Mouse (Mus musculus) CH12.LX (cell line): ENCODE results near the gene Tagln2. TPM values are rescaled to one million over a fixed set of nuclear protein-coding genes. Genes with fewer than 3 reads are reported as not detected.

ENCODE experiments used
- DNase-seq: peaks from one replicate; pipeline ENCODE4 v3.0.0-alpha.2; 2013; ENCODE audit errors: extremely low read depth
- H3K27ac ChIP-seq: 2 replicates; pipeline ENCODE4 v1.5.1; 2012; ENCODE audit warnings: low read depth, mild to moderate bottlenecking, control low read depth, moderate library complexity; ENCODE audit not compliant: insufficient read depth
- H3K27me3 ChIP-seq: replicated peaks from 2 replicates; pipeline ENCODE3; 2012; ENCODE audit warnings: inconsistent platforms
- H3K36me3 ChIP-seq, 2 experiments: replicated peaks in 1 of 2; 2 replicates each; pipeline versions ENCODE3 to v1.6.1; 2012; ENCODE audit warnings: inconsistent platforms in 1 of 2, low read length in 1 of 2, mild to moderate bottlenecking in 1 of 2, mixed read lengths in 1 of 2, moderate library complexity in 1 of 2; ENCODE audit not compliant: control insufficient read depth in 1 of 2, insufficient read depth in 1 of 2
- H3K4me1 ChIP-seq, 2 experiments: 2 replicates each; pipeline ENCODE4 v1.6.1; 2012; ENCODE audit warnings: inconsistent platforms in 1 of 2, moderate library complexity in 1 of 2; ENCODE audit not compliant: insufficient read depth in 2 of 2, control insufficient read depth in 1 of 2
- H3K4me2 ChIP-seq: 2 replicates; pipeline ENCODE4 v1.6.1; 2012; ENCODE audit warnings: low read depth, mild to moderate bottlenecking, control low read depth; ENCODE audit not compliant: poor library complexity, insufficient read depth, severe bottlenecking
- H3K4me3 ChIP-seq, 3 experiments: fragments of 150-350 bp in 1 of 3; sonication (generic) in 1 of 3; replicated peaks in 1 of 3; 2 replicates each; pipeline versions ENCODE3 to v1.5.1; 2011 to 2012; ENCODE audit warnings: low read depth in 2 of 3, low read length in 2 of 3, mild to moderate bottlenecking in 2 of 3, moderate library complexity in 2 of 3, control low read depth in 1 of 3, improper control_type of control experiment in 1 of 3, inconsistent platforms in 1 of 3, mixed read lengths in 1 of 3; ENCODE audit not compliant: poor library complexity in 1 of 3
- H3K79me2 ChIP-seq: replicated peaks from 2 replicates; pipeline ENCODE4 v1.6.1; 2012; ENCODE audit warnings: mild to moderate bottlenecking, moderate library complexity; ENCODE audit not compliant: control insufficient read depth, poor library complexity, insufficient read depth, severe bottlenecking; ENCODE audit errors: extremely low read depth
- H3K9ac ChIP-seq: 2 replicates; pipeline ENCODE4 v1.6.1; 2012; ENCODE audit warnings: low read depth, mild to moderate bottlenecking, control low read depth, moderate library complexity; ENCODE audit not compliant: insufficient read depth
- H3K9me3 ChIP-seq: replicated peaks from 2 replicates; pipeline ENCODE3; 2012; ENCODE audit warnings: low read length, inconsistent platforms, mixed read lengths
- CHD1 ChIP-seq: IDR thresholded peaks from 2 replicates; pipeline ENCODE4 v1.6.1; 2012; ENCODE audit warnings: low read depth, low read length, improper control_type of control experiment, inconsistent platforms
- CHD2 ChIP-seq: IDR thresholded peaks from 2 replicates; pipeline ENCODE4 v1.6.1; 2011; ENCODE audit warnings: low read length, improper control_type of control experiment
- EP300 ChIP-seq: IDR thresholded peaks from 2 replicates; pipeline ENCODE4 v1.6.1; 2011; ENCODE audit warnings: low read length, improper control_type of control experiment
- ETS1 ChIP-seq: conservative IDR thresholded peaks from 2 replicates; pipeline ENCODE4 v1.6.1; 2012; ENCODE audit warnings: low read depth, mild to moderate bottlenecking, inconsistent platforms, low read length, improper control_type of control experiment, moderate library complexity
- GABPA ChIP-seq: IDR thresholded peaks from 2 replicates; pipeline ENCODE4 v1.6.1; 2012; ENCODE audit warnings: low read depth, low read length, improper control_type of control experiment, inconsistent platforms; ENCODE audit not compliant: insufficient replicate concordance
- IRF4 ChIP-seq: IDR thresholded peaks from 2 replicates; pipeline ENCODE4 v1.6.1; 2014; ENCODE audit warnings: low read depth, mild to moderate bottlenecking, inconsistent platforms, low read length, improper control_type of control experiment
- MAX ChIP-seq: IDR thresholded peaks from 2 replicates; pipeline ENCODE4 v1.6.1; 2011; ENCODE audit warnings: low read length, improper control_type of control experiment
- NELFE ChIP-seq: IDR thresholded peaks from 2 replicates; pipeline ENCODE4 v1.6.1; 2011; ENCODE audit warnings: low read depth, low read length, improper control_type of control experiment
- POLR2AphosphoS2 ChIP-seq: IDR thresholded peaks from 2 replicates; pipeline ENCODE4 v1.6.1; 2011; ENCODE audit warnings: low read depth, low read length, improper control_type of control experiment
- RCOR1 ChIP-seq: conservative IDR thresholded peaks from 2 replicates; pipeline ENCODE4 v1.6.1; 2012; ENCODE audit warnings: low read depth, mild to moderate bottlenecking, inconsistent platforms, low read length, improper control_type of control experiment
- USF2 ChIP-seq: conservative IDR thresholded peaks from 2 replicates; pipeline ENCODE4 v1.6.1; 2011; ENCODE audit warnings: low read depth, low read length, improper control_type of control experiment
- ZC3H11A ChIP-seq: IDR thresholded peaks from 2 replicates; pipeline ENCODE4 v1.6.1; 2012; ENCODE audit warnings: low read depth, mild to moderate bottlenecking, inconsistent platforms, low read length, improper control_type of control experiment
- dilution Hi-C: fragments of 300-500 bp; cut with MboI; formaldehyde crosslinking; loops from 2 replicates; pipeline ENCODE4 v1.14.3; 2020; ENCODE audit warnings: low sequenced_read_pairs; ENCODE audit not compliant: extremely low pct_unique_long_range_greater_than_20kb, extremely low pct_ligation_motif_present
- in situ Hi-C: fragments of 300-500 bp; cut with MboI; formaldehyde crosslinking; loops from 3 replicates; pipeline ENCODE4 v1.14.3; 2019; ENCODE audit warnings: low sequenced_read_pairs, low pct_ligation_motif_present, low pct_unique_long_range_greater_than_20kb, mixed read lengths
- polyA plus RNA-seq: library from polyadenylated mRNA; unstranded; fragments of >175 nt; gene quantifications from 2 replicates; pipeline ENCODE4 v1.2.1, GENCODE M21; 2012; ENCODE audit warnings: low read depth; ENCODE audit not compliant: insufficient read length
- total RNA-seq, 2 experiments: library from RNA; depleted of rRNA; stranded (reverse); fragments of 300-350 nt in 1 of 2; fragments of >200 nt in 1 of 2; gene quantifications; 2 replicates each; pipeline ENCODE4 v1.2.3; 2012 to 2014

Tagln2 gene
- total and polyA plus RNA-seq, 3 experiments: 172 to 337 (median 206) TPM

DNA sequence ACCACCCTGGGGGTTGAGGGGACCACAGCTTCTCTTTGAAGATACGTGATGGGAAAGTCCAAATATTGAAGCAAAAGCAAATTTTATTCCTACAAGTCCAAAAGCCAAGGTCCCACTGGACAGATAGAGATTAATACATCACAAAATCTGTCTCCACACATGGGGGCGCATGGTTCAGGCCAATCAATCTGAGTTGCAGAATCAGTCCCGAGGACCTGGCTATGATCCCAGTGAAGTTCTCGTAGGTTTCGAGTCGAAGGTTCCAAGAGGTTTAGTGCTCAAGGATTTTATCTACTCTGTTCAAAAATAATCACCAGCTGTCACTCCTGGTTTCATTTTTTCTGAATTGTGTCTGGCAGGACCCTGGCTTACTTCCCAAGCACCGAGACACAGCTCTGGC lies 51.2 kb downstream of the Tagln2 start (continued):
- TF ChIP-seq GABPA (no peak), NELFE (no peak), IRF4 (no peak)

DNA sequence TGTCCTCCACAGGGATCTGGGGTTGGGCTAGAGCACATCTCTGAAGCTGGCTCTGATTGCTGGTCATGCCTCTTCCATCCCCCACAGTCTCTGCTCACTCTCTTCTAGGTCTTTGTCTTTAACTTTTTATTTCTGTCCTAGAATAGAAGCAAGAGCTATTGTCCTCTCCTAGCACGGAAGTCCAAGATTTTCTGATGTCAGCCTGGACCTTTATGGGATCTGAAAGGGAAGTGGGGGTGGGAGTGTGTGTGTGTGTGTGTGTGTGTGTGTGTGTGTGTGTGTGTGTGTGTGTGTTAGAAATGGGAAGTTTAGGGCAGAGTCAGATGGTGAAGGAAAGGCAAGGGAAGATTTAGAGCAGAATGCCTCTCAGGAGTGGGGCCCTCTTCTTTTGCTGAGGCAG lies 52.8 kb downstream of the Tagln2 start:
- Histone ChIP-seq H3K27ac (no peak overlapping the region), H3K9ac (no peak overlapping the region), H3K4me3 (no peak overlapping the region), H3K27me3 (peaks cover 23% of the 10 kb centered on the region), H3K4me1 (peaks cover 8 to 33% of the 10 kb centered on the region in 2 experiments), H3K79me2 (no peaks in the 10 kb centered on the region), H3K4me2 (no peak overlapping the region), H3K9me3 (no peaks in the 10 kb centered on the region), H3K36me3 (no peaks in the 10 kb centered on the region)
- DNase-seq: no peak
- TF ChIP-seq ETS1 (no peak), USF2 (no peak), MAX (no peak), CHD1 (no peak)
- dilution Hi-C loops: no loop called here
- in situ Hi-C loops: loop anchor here (5.0 kb wide), 1 partner anchor 35 kb away; no protein-coding TSS in a partner anchor

- H3K27ac ChIP-seq: no peak within 1 kb of the TSS
- no peak within 1 kb of the TSS for H3K4me2 ChIP-seq
- dilution Hi-C loops (no loop called here), in situ Hi-C loops (no loop called here)
- H3K4me1 ChIP-seq: peaks cover 0 to 16% of the 10 kb centered on the region in 2 experiments; a peak in 2 of 4 replicates
- no peak for DNase-seq
- H3K9me3 ChIP-seq: no peaks in the 10 kb centered on the region
- TF ChIP-seq GABPA (no peak), CHD2 (no peak), RCOR1 (no peak), EP300 (no peak), POLR2AphosphoS2 (no peak), USF2 (no peak), ZC3H11A (no peak)
- H3K4me3 ChIP-seq: no peak within 1 kb of the TSS
- no peaks in the 10 kb centered on the region for H3K36me3 ChIP-seq
- H3K9ac ChIP-seq: no peak within 1 kb of the TSS
- no peaks in the 10 kb centered on the region for H3K79me2 ChIP-seq
- peaks cover 42% of the 10 kb centered on the region for H3K27me3 ChIP-seq
Observed at GRCm38 (mm10) chr1:172555638-172556037, 55.8 kb downstream of the Tagln2 start, which contains the start of gene Vsig8. Gene Vsig8, plus strand, starts transcription at chr1:172555938.

Other genes with a start within 250 kb of the Tagln2 start
- not detected in 2 replicates for gene Atp1a4, start 241.6 kb upstream of the Tagln2 start, total RNA-seq (2012; rRNA removed)
- not detected in 2 replicates for gene Atp1a4, start 241.6 kb upstream of the Tagln2 start, total RNA-seq (2014; rRNA removed)
- gene Atp1a4, start 241.6 kb upstream of the Tagln2 start, polyA plus RNA-seq: 0.07 TPM in 1 of 2 replicates, not detected in the other
- 29.3 and 37.0 TPM in 2 replicates for gene Igsf8, start 238.4 kb upstream of the Tagln2 start, total RNA-seq (2012; rRNA removed)
- 7.4 and 8.3 TPM in 2 replicates for gene Igsf8, start 238.4 kb upstream of the Tagln2 start, total RNA-seq (2014; rRNA removed)
- 22.1 and 25.9 TPM in 2 replicates for gene Igsf8, start 238.4 kb upstream of the Tagln2 start, polyA plus RNA-seq
- gene Atp1a2, start 202.0 kb upstream of the Tagln2 start, total RNA-seq (2012; rRNA removed): 0.13 and 0.21 TPM in 2 replicates
- gene Atp1a2, start 202.0 kb upstream of the Tagln2 start, total RNA-seq (2014; rRNA removed): 0.03 and 0.07 TPM in 2 replicates
- 0.23 and 0.33 TPM in 2 replicates for gene Atp1a2, start 202.0 kb upstream of the Tagln2 start, polyA plus RNA-seq
- gene Kcnj9, start 170.7 kb upstream of the Tagln2 start, total RNA-seq (2012; rRNA removed): 0.04 TPM in 1 of 2 replicates, not detected in the other
- not detected in 2 replicates for gene Kcnj9, start 170.7 kb upstream of the Tagln2 start, total RNA-seq (2014; rRNA removed)
- gene Kcnj9, start 170.7 kb upstream of the Tagln2 start, polyA plus RNA-seq: 0.07 and 0.10 TPM in 2 replicates
- 0.08 and 0.13 TPM in 2 replicates for gene Kcnj10, start 158.8 kb upstream of the Tagln2 start, total RNA-seq (2012; rRNA removed)
- gene Kcnj10, start 158.8 kb upstream of the Tagln2 start, total RNA-seq (2014; rRNA removed): not detected in 2 replicates
- 0.06 TPM in 1 of 2 replicates, not detected in the other for gene Kcnj10, start 158.8 kb upstream of the Tagln2 start, polyA plus RNA-seq
- gene Pigm, start 123.5 kb upstream of the Tagln2 start, total RNA-seq (2012; rRNA removed): 8.6 and 9.5 TPM in 2 replicates
- gene Pigm, start 123.5 kb upstream of the Tagln2 start, total RNA-seq (2014; rRNA removed): 13.8 and 14.3 TPM in 2 replicates
- gene Pigm, start 123.5 kb upstream of the Tagln2 start, polyA plus RNA-seq: 8.7 and 10.7 TPM in 2 replicates
- gene Slamf9, start 24.7 kb upstream of the Tagln2 start, total RNA-seq (2012; rRNA removed): 17.0 and 30.9 TPM in 2 replicates
- 30.1 and 32.6 TPM in 2 replicates for gene Slamf9, start 24.7 kb upstream of the Tagln2 start, total RNA-seq (2014; rRNA removed)
- 28.3 and 30.3 TPM in 2 replicates for gene Slamf9, start 24.7 kb upstream of the Tagln2 start, polyA plus RNA-seq
- gene Igsf9, start 18.3 kb upstream of the Tagln2 start, total RNA-seq (2012; rRNA removed): 4.5 and 6.0 TPM in 2 replicates
- 2.0 and 2.7 TPM in 2 replicates for gene Igsf9, start 18.3 kb upstream of the Tagln2 start, total RNA-seq (2014; rRNA removed)
- gene Igsf9, start 18.3 kb upstream of the Tagln2 start, polyA plus RNA-seq: 6.5 and 7.2 TPM in 2 replicates
- gene Cfap45, start 20.8 kb downstream of the Tagln2 start, total RNA-seq (2012; rRNA removed): not detected in 2 replicates
- not detected in 2 replicates for gene Cfap45, start 20.8 kb downstream of the Tagln2 start, total RNA-seq (2014; rRNA removed)
- not detected in 2 replicates for gene Cfap45, start 20.8 kb downstream of the Tagln2 start, polyA plus RNA-seq
- 0.13 and 0.17 TPM in 2 replicates for gene Vsig8, start 55.9 kb downstream of the Tagln2 start, total RNA-seq (2012; rRNA removed)
- gene Vsig8, start 55.9 kb downstream of the Tagln2 start, total RNA-seq (2014; rRNA removed): not detected in 2 replicates
- gene Vsig8, start 55.9 kb downstream of the Tagln2 start, polyA plus RNA-seq: 0.18 and 0.29 TPM in 2 replicates
- 0.30 and 0.42 TPM in 2 replicates for gene Slamf8, start 90.5 kb downstream of the Tagln2 start, total RNA-seq (2012; rRNA removed)
- gene Slamf8, start 90.5 kb downstream of the Tagln2 start, total RNA-seq (2014; rRNA removed): 1.00 and 1.1 TPM in 2 replicates
- 1.8 and 2.3 TPM in 2 replicates for gene Slamf8, start 90.5 kb downstream of the Tagln2 start, polyA plus RNA-seq
- gene Fcrl6, start 102.5 kb downstream of the Tagln2 start, total RNA-seq (2012; rRNA removed): not detected in 2 replicates
- gene Fcrl6, start 102.5 kb downstream of the Tagln2 start, total RNA-seq (2014; rRNA removed): not detected in 2 replicates
- not detected in 2 replicates for gene Fcrl6, start 102.5 kb downstream of the Tagln2 start, polyA plus RNA-seq
- 0.25 and 0.30 TPM in 2 replicates for gene Dusp23, start 132.9 kb downstream of the Tagln2 start, total RNA-seq (2012; rRNA removed)
- gene Dusp23, start 132.9 kb downstream of the Tagln2 start, total RNA-seq (2014; rRNA removed): 0.66 and 0.85 TPM in 2 replicates
- gene Dusp23, start 132.9 kb downstream of the Tagln2 start, polyA plus RNA-seq: 1.4 and 1.7 TPM in 2 replicates
- not detected in 2 replicates for gene Crp, start 198.0 kb downstream of the Tagln2 start, total RNA-seq (2012; rRNA removed)
- gene Crp, start 198.0 kb downstream of the Tagln2 start, total RNA-seq (2014; rRNA removed): not detected in 2 replicates
- not detected in 2 replicates for gene Crp, start 198.0 kb downstream of the Tagln2 start, polyA plus RNA-seq